Mouse (Mus musculus) heart, embryonic 11.5 days (tissue): Measurements from ENCODE around the gene Serpina11. TPM values are rescaled to one million over a fixed set of nuclear protein-coding genes. Genes with fewer than 3 reads are reported as not detected.
"Not testable (repeated sequence)": the region's sequence is repeated elsewhere in the genome, so short reads cannot be mapped to it uniquely, and the experiment has no call there.

ENCODE experiments used
- ATAC-seq: fragments of 200-750 bp; cut with Nextera tagmentation; replicated peaks from 2 replicates; pipeline ENCODE4 v1.8.0; 2017; ENCODE audit warnings: moderate library complexity; ENCODE audit not compliant: insufficient number of reproducible peaks, low FRiP score, low TSS enrichment
- H3K27ac ChIP-seq: fragments of 300-500 bp; sonication (generic); 2 replicates; pipeline ENCODE4 v1.5.1; 2014; ENCODE audit warnings: mild to moderate bottlenecking, low read depth, low read length
- H3K27me3 ChIP-seq: fragments of 300-500 bp; sonication (generic); 2 replicates; pipeline ENCODE4 v1.6.1; 2014; ENCODE audit warnings: mild to moderate bottlenecking, low read length, mixed read lengths; ENCODE audit not compliant: control insufficient read depth, insufficient read depth
- H3K36me3 ChIP-seq: fragments of 300-500 bp; sonication (generic); 2 replicates; pipeline ENCODE4 v1.6.1; 2014; ENCODE audit warnings: mild to moderate bottlenecking, low read length, moderate library complexity, mixed read lengths; ENCODE audit not compliant: control insufficient read depth, insufficient read depth
- H3K4me1 ChIP-seq: fragments of 300-500 bp; sonication (generic); 2 replicates; pipeline ENCODE4 v1.6.1; 2014; ENCODE audit warnings: low read length; ENCODE audit not compliant: control insufficient read depth, insufficient read depth
- H3K4me2 ChIP-seq: fragments of 300-500 bp; sonication (generic); 2 replicates; pipeline ENCODE4 v1.6.1; 2014; ENCODE audit warnings: mild to moderate bottlenecking, moderate library complexity
- H3K4me3 ChIP-seq: fragments of 300-500 bp; sonication (generic); 2 replicates; pipeline ENCODE4 v1.5.1; 2014; ENCODE audit warnings: low read depth, low read length
- H3K9ac ChIP-seq: fragments of 300-500 bp; sonication (generic); 2 replicates; pipeline ENCODE4 v1.6.1; 2014; ENCODE audit warnings: mild to moderate bottlenecking, low read depth, low read length, moderate library complexity
- H3K9me3 ChIP-seq: fragments of 300-500 bp; sonication (generic); replicated peaks from 2 replicates; pipeline ENCODE4 v1.6.1; 2016; ENCODE audit warnings: low read length; ENCODE audit not compliant: control insufficient read depth
- WGBS: fragments of 180-500 bp; shearing (Covaris S2); extraction: QIAGEN DNeasy Blood & Tissue Kit; methylation state at CpG from one replicate; pipeline ENCODE4 v1.1.7; 2014; ENCODE audit not compliant: insufficient replicate concordance; 5-methylcytosine and 5-hydroxymethylcytosine counted together
- polyA plus RNA-seq: library from polyadenylated mRNA; unstranded; fragments of >200 nt; fragmentation: Nextera tagmentation; extraction: Ambion mirVana; gene quantifications from 2 replicates; pipeline ENCODE4 v1.2.1, GENCODE M21; 2014

Gene Serpina11
- polyA plus RNA-seq, 1 experiment from 2014 or later = 0.16 TPM

- Histone ChIP-seq H3K9ac (no peak overlapping the region), H3K27me3 (no peaks in the 10 kb centered on the region), H3K27ac (no peak overlapping the region), H3K4me3 (no peak overlapping the region), H3K4me2 (no peak overlapping the region), H3K4me1 (no peaks in the 10 kb centered on the region), H3K9me3 (no peaks in the 10 kb centered on the region; the same call in 1 of the 2 replicates), H3K36me3 (no peaks in the 10 kb centered on the region)
- 72% methylated on average over 8 of the region's 8 CpGs for WGBS
- no peak for ATAC-seq
Measured at GRCm38 (mm10) chr12:103962860-103963259, 26.9 kb downstream of the Serpina11 start.

GRCm38 (mm10) chr12:103962337-103962736 lies 27.4 kb downstream of the Serpina11 start:
- no peak overlapping the region for H3K4me3 ChIP-seq

GRCm38 (mm10) chr12:103961716-103962115 lies 28.0 kb downstream of the Serpina11 start:
- Histone ChIP-seq H3K27me3 (no peaks in the 10 kb centered on the region), H3K4me1 (no peaks in the 10 kb centered on the region), H3K27ac (no peak overlapping the region), H3K9ac (no peak overlapping the region), H3K4me2 (no peak overlapping the region), H3K4me3 (no peak overlapping the region), H3K36me3 (no peaks in the 10 kb centered on the region), H3K9me3 (no peaks in the 10 kb centered on the region; the same call in 1 of the 2 replicates)
- no peak for ATAC-seq
- WGBS = 91% methylated on average over 1 of the region's 1 CpGs

More at GRCm38 (mm10) chr12:103962337-103962736, 27.4 kb downstream of the Serpina11 start:
- Histone ChIP-seq H3K4me1 (no peaks in the 10 kb centered on the region), H3K27me3 (no peaks in the 10 kb centered on the region), H3K36me3 (no peaks in the 10 kb centered on the region), H3K9me3 (no peaks in the 10 kb centered on the region; the same call in 1 of the 2 replicates), H3K27ac (no peak overlapping the region), H3K9ac (no peak overlapping the region), H3K4me2 (no peak overlapping the region)
- 71% methylated on average over 5 of the region's 5 CpGs for WGBS
- no peak for ATAC-seq

GRCm38 (mm10) chr12:103958798-103959197 lies 31.0 kb downstream of the Serpina11 start, which contains the start of gene Serpina1e:
Serpina1e (minus strand) TSS chr12:103958975.
- WGBS = 66% methylated on average over 3 of the region's 3 CpGs
- Histone ChIP-seq H3K27me3 (no peaks in the 10 kb centered on the region), H3K36me3 (no peaks in the 10 kb centered on the region), H3K27ac (no peak within 1 kb of the TSS), H3K4me1 (no peaks in the 10 kb centered on the region), H3K4me3 (no peak within 1 kb of the TSS), H3K9ac (no peak within 1 kb of the TSS), H3K4me2 (no peak within 1 kb of the TSS), H3K9me3 (no peaks in the 10 kb centered on the region; the same call in 1 of the 2 replicates)
- ATAC-seq = no peak

GRCm38 (mm10) chr12:103956555-103956954 lies 33.2 kb downstream of the Serpina11 start:
- H3K36me3 ChIP-seq, ATAC-seq, H3K27me3 ChIP-seq, H3K9me3 ChIP-seq, H3K9ac ChIP-seq, H3K27ac ChIP-seq, H3K4me3 ChIP-seq, H3K4me2 ChIP-seq, H3K4me1 ChIP-seq: not testable (repeated sequence)
- 73% methylated on average over 2 of the region's 2 CpGs for WGBS

GRCm38 (mm10) chr12:103952972-103953371 lies 36.8 kb downstream of the Serpina11 start:
- H3K9ac ChIP-seq, H3K27me3 ChIP-seq, H3K27ac ChIP-seq, H3K4me3 ChIP-seq, ATAC-seq, H3K9me3 ChIP-seq, H3K4me1 ChIP-seq, H3K4me2 ChIP-seq, H3K36me3 ChIP-seq: not testable (repeated sequence)
- 57% methylated on average over 3 of the region's 3 CpGs for WGBS

GRCm38 (mm10) chr12:103946243-103946642 lies 43.5 kb downstream of the Serpina11 start:
- Histone ChIP-seq H3K9me3 (peaks cover 8% of the 10 kb centered on the region), H3K4me3 (no peak overlapping the region), H3K27ac (no peak overlapping the region), H3K36me3 (no peaks in the 10 kb centered on the region), H3K9ac (no peak overlapping the region), H3K27me3 (no peaks in the 10 kb centered on the region), H3K4me2 (no peak overlapping the region), H3K4me1 (no peaks in the 10 kb centered on the region)
- 71% methylated on average over 4 of the region's 4 CpGs for WGBS
- ATAC-seq = no peak

Other genes with a start within 250 kb of the Serpina11 start
- 0.80 TPM in 1 of 2 replicates, not detected in the other for gene Serpina1d, start 216.4 kb downstream of the Serpina11 start, polyA plus RNA-seq
- gene Serpina1b, start 159.6 kb downstream of the Serpina11 start, polyA plus RNA-seq = 1.5 and 7.3 TPM in 2 replicates
- gene Serpina1a, start 126.4 kb downstream of the Serpina11 start, polyA plus RNA-seq = 1.6 and 4.5 TPM in 2 replicates
- gene Serpina1c, start 85.1 kb downstream of the Serpina11 start, polyA plus RNA-seq = 0.23 and 0.87 TPM in 2 replicates
- gene Serpina1e, start 31.0 kb downstream of the Serpina11 start, polyA plus RNA-seq = 0.42 TPM in 1 of 2 replicates, not detected in the other
- gene Serpina9, start 23.8 kb upstream of the Serpina11 start, polyA plus RNA-seq = 0.04 and 0.21 TPM in 2 replicates
- 0.10 TPM in 1 of 2 replicates, not detected in the other for gene Serpina12, start 54.5 kb upstream of the Serpina11 start, polyA plus RNA-seq
- not detected in 2 replicates for gene Serpina5, start 111.2 kb upstream of the Serpina11 start, polyA plus RNA-seq
- not detected in 2 replicates for gene Serpina3a, start 122.8 kb upstream of the Serpina11 start, polyA plus RNA-seq
- gene Serpina3b, start 138.0 kb upstream of the Serpina11 start, polyA plus RNA-seq = 0.17 and 0.55 TPM in 2 replicates
- gene Serpina3c, start 163.9 kb upstream of the Serpina11 start, polyA plus RNA-seq = 0.25 TPM in 1 of 2 replicates, not detected in the other
- not detected in 2 replicates for gene Serpina3f, start 224.6 kb upstream of the Serpina11 start, polyA plus RNA-seq
- gene Serpina3g, start 246.3 kb upstream of the Serpina11 start, polyA plus RNA-seq = 1.0 and 1.1 TPM in 2 replicates